Mouse (Mus musculus) 416B (cell line): ENCODE data around the gene Sord.
"Not testable (repeated sequence)": the region's sequence is repeated elsewhere in the genome, so short reads cannot be mapped to it uniquely, and the experiment has no call there.

Source experiments
- DNase-seq: peaks from one replicate; pipeline ENCODE4 v3.0.0; 2011; ENCODE audit warnings: low read depth

The Sord gene

GRCm38 (mm10) chr2:122234611-122235288 is at the start of gene Sord:
Gene Sord (plus strand): TSS chr2:122234749.
- DNase-seq: peak; percentile 85

GRCm38 (mm10) chr2:122185086-122185485 is 49.5 kb upstream of the Sord start:
- DNase-seq: no peak

- no peak for DNase-seq
Observed at GRCm38 (mm10) chr2:122186106-122186505, 48.4 kb upstream of the Sord start, which contains the start of the genes Patl2 and Terb2. Gene Patl2 (minus strand): TSS chr2:122186189. Gene Terb2 (plus strand): TSS chr2:122186272.

- DNase-seq: no peak
Observed at GRCm38 (mm10) chr2:122186751-122187150, 47.8 kb upstream of the Sord start.

GRCm38 (mm10) chr2:122191849-122192248 is 42.7 kb upstream of the Sord start:
- no peak for DNase-seq

- peak; percentile 81 for DNase-seq
Observed at GRCm38 (mm10) chr2:122194509-122194929, 40.0 kb upstream of the Sord start.

- DNase-seq: no peak
Observed at GRCm38 (mm10) chr2:122201501-122201900, 33.0 kb upstream of the Sord start.

GRCm38 (mm10) chr2:122206440-122207107 is 28.0 kb upstream of the Sord start:
- no peak for DNase-seq

- no peak for DNase-seq
Observed at GRCm38 (mm10) chr2:122210534-122211228, 23.9 kb upstream of the Sord start.

GRCm38 (mm10) chr2:122217075-122217474 is 17.5 kb upstream of the Sord start:
- DNase-seq: not testable (repeated sequence)

GRCm38 (mm10) chr2:122218234-122218633 is 16.3 kb upstream of the Sord start:
- DNase-seq: peak; percentile 32

- no peak for DNase-seq
Observed at GRCm38 (mm10) chr2:122221378-122221777, 13.2 kb upstream of the Sord start.

- DNase-seq: no peak
Observed at GRCm38 (mm10) chr2:122221798-122222197, 12.8 kb upstream of the Sord start.

- no peak for DNase-seq
Observed at GRCm38 (mm10) chr2:122222272-122222671, 12.3 kb upstream of the Sord start.

- DNase-seq: no peak
Observed at GRCm38 (mm10) chr2:122223654-122224053, 10.9 kb upstream of the Sord start.

GRCm38 (mm10) chr2:122230395-122230794 is 4.2 kb upstream of the Sord start:
- no peak for DNase-seq

GRCm38 (mm10) chr2:122231616-122232015 is 2.9 kb upstream of the Sord start:
- no peak for DNase-seq

GRCm38 (mm10) chr2:122233341-122233740 is 1.2 kb upstream of the Sord start:
- DNase-seq: peak; percentile 61

GRCm38 (mm10) chr2:122233759-122234557 is 591 bp upstream of the Sord start:
- DNase-seq: peak; percentile 74

GRCm38 (mm10) chr2:122235425-122235824 is 876 bp downstream of the Sord start:
- peak; percentile 54 for DNase-seq

- no peak for DNase-seq
Observed at GRCm38 (mm10) chr2:122236321-122236720, 1.8 kb downstream of the Sord start.

GRCm38 (mm10) chr2:122237891-122238470 is 3.4 kb downstream of the Sord start:
- DNase-seq: no peak
